Mouse (Mus musculus): ENCODE measurements around the gene Ubtf.
"Not testable (repeated sequence)": the region's sequence is repeated elsewhere in the genome, so short reads cannot be mapped to it uniquely, and the experiment has no call there.

Gene Ubtf

GRCm38 (mm10) chr11:102294887-102295597 lies 24.5 kb downstream of the Ubtf start:
- peak; percentile 44 for DNase-seq (ENCODE audit: low spot score)

GRCm38 (mm10) chr11:102294416-102294815 lies 25.1 kb downstream of the Ubtf start:
- peak; percentile 39 for DNase-seq (ENCODE audit: low spot score)

- DNase-seq (ENCODE audit: low spot score), result peak; percentile 42
Observed at GRCm38 (mm10) chr11:102293971-102294370, 25.6 kb downstream of the Ubtf start.

- peak; percentile 65 for DNase-seq (ENCODE audit: low spot score)
Observed at GRCm38 (mm10) chr11:102291051-102291535, 28.4 kb downstream of the Ubtf start.

- DNase-seq (ENCODE audit: low spot score), result peak; percentile 42
Observed at GRCm38 (mm10) chr11:102290141-102290540, 29.4 kb downstream of the Ubtf start.

GRCm38 (mm10) chr11:102289511-102290100 lies 29.9 kb downstream of the Ubtf start:
- DNase-seq (ENCODE audit: low spot score), result peak; percentile 46

- no peak for DNase-seq (ENCODE audit: low spot score)
Observed at GRCm38 (mm10) chr11:102288913-102289312, 30.6 kb downstream of the Ubtf start.

GRCm38 (mm10) chr11:102288027-102288804 lies 31.3 kb downstream of the Ubtf start:
- DNase-seq (ENCODE audit: low spot score), result peak; percentile 39

GRCm38 (mm10) chr11:102287485-102287884 lies 32.1 kb downstream of the Ubtf start:
- no peak for DNase-seq (ENCODE audit: low spot score)

GRCm38 (mm10) chr11:102285095-102285834 lies 34.3 kb downstream of the Ubtf start:
- peak; percentile 88 for DNase-seq (ENCODE audit: low spot score)

GRCm38 (mm10) chr11:102284501-102285094 lies 34.9 kb downstream of the Ubtf start, which contains the start of gene Tmub2:
TSS of gene Tmub2 (plus strand) at chr11:102284931.
- peak; percentile 98 for DNase-seq (ENCODE audit: low spot score)

- no peak for DNase-seq (ENCODE audit: low spot score)
Observed at GRCm38 (mm10) chr11:102283922-102284321, 35.6 kb downstream of the Ubtf start.

- DNase-seq (ENCODE audit: low spot score), result not testable (repeated sequence)
Observed at GRCm38 (mm10) chr11:102280267-102280666, 39.3 kb downstream of the Ubtf start.

GRCm38 (mm10) chr11:102279595-102279994 lies 39.9 kb downstream of the Ubtf start:
- DNase-seq (ENCODE audit: low spot score), result no peak

GRCm38 (mm10) chr11:102277754-102278153 lies 41.8 kb downstream of the Ubtf start:
- no peak for DNase-seq (ENCODE audit: low spot score)

GRCm38 (mm10) chr11:102276411-102276915 lies 43.1 kb downstream of the Ubtf start:
- DNase-seq (ENCODE audit: low spot score), result no peak

- no peak for DNase-seq (ENCODE audit: low spot score)
Observed at GRCm38 (mm10) chr11:102268520-102269244, 50.9 kb downstream of the Ubtf start, which contains the start of gene Asb16. TSS of gene Asb16 (plus strand) at chr11:102268743.

- peak; percentile 81 for DNase-seq (ENCODE audit: low spot score)
Observed at GRCm38 (mm10) chr11:102267480-102267879, 52.1 kb downstream of the Ubtf start.

GRCm38 (mm10) chr11:102266631-102267355 lies 52.7 kb downstream of the Ubtf start:
- no peak for DNase-seq (ENCODE audit: low spot score)

- no peak for DNase-seq (ENCODE audit: low spot score)
Observed at GRCm38 (mm10) chr11:102265816-102266215, 53.7 kb downstream of the Ubtf start.
